ENCODE assay signal across 7 mouse cellular contexts in the genomic region with DNA sequence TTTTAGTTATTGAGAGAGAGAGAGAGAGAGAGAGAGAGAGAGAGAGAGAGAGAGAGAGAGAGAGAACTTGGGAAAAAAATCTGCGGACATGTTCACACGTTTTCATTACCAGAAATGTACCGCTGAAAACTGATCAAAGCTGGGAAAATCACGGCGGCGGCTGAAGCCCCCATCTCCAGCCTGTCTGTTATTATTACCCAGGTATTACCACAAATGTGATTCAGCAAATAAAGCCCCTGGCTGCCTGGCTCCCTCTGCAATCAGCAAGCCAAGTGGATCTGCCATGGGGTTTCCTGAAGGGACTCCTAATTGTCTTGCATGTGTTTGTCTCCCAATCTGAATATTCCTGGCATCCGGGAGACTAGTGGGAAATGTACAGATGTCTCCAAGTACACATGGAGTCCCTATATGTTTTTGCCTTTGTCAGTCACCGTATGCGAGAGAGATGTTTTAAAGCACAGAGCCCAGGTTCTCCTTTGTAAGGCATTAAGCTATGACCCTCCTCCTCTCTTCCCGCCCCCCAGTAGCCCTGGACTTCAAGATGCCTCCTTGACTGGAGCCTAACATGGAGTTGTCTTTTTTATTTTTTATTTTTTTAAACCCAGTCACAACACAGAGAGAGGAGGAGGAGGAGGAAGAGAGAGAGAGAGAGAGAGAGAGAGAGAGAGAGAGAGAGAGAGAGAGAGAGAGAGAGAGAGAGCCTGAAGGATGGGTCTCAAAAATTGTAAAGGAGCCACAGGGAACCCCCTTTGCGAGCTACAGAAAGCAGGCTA. TPM values are rescaled to one million over a fixed set of nuclear protein-coding genes. Genes with fewer than 3 reads are reported as not detected.
DNase-seq lines count a peak whose midpoint lies in the region; ATAC-seq and TF ChIP-seq lines count a peak whose summit lies in the region.

A gene (plus strand): TSS at position 723 of the 773 bp plus-strand sequence.

- WGBS in limb, embryonic 14.5 days, result 13% methylated on average over 11 of the region's 11 CpGs

- no peak for TF ChIP-seq EP300 in ES-Bruce4 (IDR thresholded peaks at IDR 0.05; ENCODE audit: insufficient read depth, low read depth, low read length)

- no peaks in the 10 kb centered on the region; the same call in 1 of the 2 replicates for H3K27me3 ChIP-seq in ES-Bruce4 (ENCODE audit: control insufficient read depth, insufficient read depth, low read length, poor library complexity, severe bottlenecking)
- H3K27me3 ChIP-seq in limb, embryonic 14.5 days (ENCODE audit: control insufficient read depth, insufficient read depth, low read length), result peaks cover 16% of the 10 kb centered on the region; the same call in 1 of the 2 replicates

- no peak for TF ChIP-seq POLR2A in ES-Bruce4 (IDR thresholded peaks at IDR 0.05; ENCODE audit: insufficient read depth, low read length)
- TF ChIP-seq POLR2A in limb, embryonic 14.5 days (IDR thresholded peaks at IDR 0.05; ENCODE audit: borderline replicate concordance, extremely low read depth, insufficient read depth, insufficient read length), result no peak

- no peaks in the 10 kb centered on the region for H3K36me3 ChIP-seq in ES-Bruce4 (ENCODE audit: control insufficient read depth, insufficient read depth, low read length, poor library complexity, severe bottlenecking)
- H3K36me3 ChIP-seq in limb, embryonic 14.5 days (ENCODE audit: control insufficient read depth, insufficient read depth, low read length), result no peaks in the 10 kb centered on the region

- H3K9me3 ChIP-seq in ES-Bruce4 (replicated peaks; ENCODE audit: control insufficient read depth, insufficient read depth, low read length, poor library complexity, severe bottlenecking), result peaks cover 11% of the 10 kb centered on the region
- no peaks in the 10 kb centered on the region for H3K9me3 ChIP-seq in limb, embryonic 14.5 days (ENCODE audit: control insufficient read depth, low read length)

- no peak within 1 kb of the TSS for H3K27ac ChIP-seq in ES-Bruce4 (ENCODE audit: insufficient read depth, low read length)
- no peak within 1 kb of the TSS for H3K27ac ChIP-seq in gastrocnemius, adult 2 months
- H3K27ac ChIP-seq in limb, embryonic 14.5 days (replicated peaks; ENCODE audit: low read depth, low read length), result peak within 1 kb of the TSS; percentile 67

- intact Hi-C loops in gastrocnemius, adult 2 months (cut with DNase I), result no loop called here

- no peak for ATAC-seq in limb, embryonic 14.5 days (ENCODE audit: low FRiP score, low read depth)

- no peak within 1 kb of the TSS for H3K4me3 ChIP-seq in ES-Bruce4 (ENCODE audit: low read depth, low read length)
- no peak within 1 kb of the TSS for H3K4me3 ChIP-seq in gastrocnemius, adult 2 months
- H3K4me3 ChIP-seq in limb, embryonic 14.5 days (replicated peaks; ENCODE audit: low read length), result peak within 1 kb of the TSS; percentile 32

- TF ChIP-seq CTCF in ES-Bruce4 (IDR thresholded peaks at IDR 0.05; ENCODE audit: low read depth, low read length), result no peak
- TF ChIP-seq CTCF in gastrocnemius, adult 2 months (IDR thresholded peaks at IDR 0.05), result no peak

- peak within 1 kb of the TSS; percentile 53 for H3K4me2 ChIP-seq in limb, embryonic 14.5 days (replicated peaks; ENCODE audit: low read depth, low read length, severe bottlenecking)

- H3K4me1 ChIP-seq in ES-Bruce4 (ENCODE audit: control insufficient read depth, insufficient read depth, low read length), result peaks cover 9% of the 10 kb centered on the region
- peaks cover 5% of the 10 kb centered on the region; the same call in 1 of the 2 replicates for H3K4me1 ChIP-seq in limb, embryonic 14.5 days (ENCODE audit: control insufficient read depth, insufficient read depth, low read length)

- DNase-seq in adrenal gland, adult 2 months, result no peak
- DNase-seq in gastrocnemius, adult 2 months, result no peak
- no peak for DNase-seq in limb, embryonic 14.5 days (ENCODE audit: low spot score)
- no peak for DNase-seq in T-cell, adult 2 months (ENCODE audit: low spot score)
- DNase-seq in kidney, adult 8-10 months, result no peak
- no peak for DNase-seq in right cerebral cortex, adult 2 months (ENCODE audit: low spot score in 2 of 2)

- no peak within 1 kb of the TSS for H3K9ac ChIP-seq in ES-Bruce4 (ENCODE audit: low read depth, poor library complexity, severe bottlenecking)
- H3K9ac ChIP-seq in limb, embryonic 14.5 days (ENCODE audit: low read depth, low read length, severe bottlenecking), result peak within 1 kb of the TSS; percentile 57

RNA-seq across cellular contexts. Expression of the gene that starts here (rescaled TPM):
- 14.0 and 14.5 TPM in 2 replicates for polyA plus RNA-seq in ES-Bruce4 (2011; ENCODE audit: insufficient read depth, insufficient read length, low read depth, missing spikeins)
- total RNA-seq in adrenal gland, adult 2 months (2021), result 10 to 100 TPM; 34.3 to 45.1 TPM
- 11.7 and 12.9 TPM in 2 replicates for polyA plus RNA-seq in adrenal gland, adult 2 months (2012; rRNA removed)
- 10 to 100 TPM; 14.1 to 17.7 TPM for total RNA-seq in gastrocnemius, adult 2 months (2021)
- polyA plus RNA-seq in limb, embryonic 14.5 days (2012; rRNA removed), result 14.4 and 18.5 TPM in 2 replicates
- polyA plus RNA-seq in limb, embryonic 14.5 days (2014; fragmentation: Nextera tagmentation; extraction: Ambion mirVana), result 26.1 and 35.7 TPM in 2 replicates
